In the genomic region with DNA sequence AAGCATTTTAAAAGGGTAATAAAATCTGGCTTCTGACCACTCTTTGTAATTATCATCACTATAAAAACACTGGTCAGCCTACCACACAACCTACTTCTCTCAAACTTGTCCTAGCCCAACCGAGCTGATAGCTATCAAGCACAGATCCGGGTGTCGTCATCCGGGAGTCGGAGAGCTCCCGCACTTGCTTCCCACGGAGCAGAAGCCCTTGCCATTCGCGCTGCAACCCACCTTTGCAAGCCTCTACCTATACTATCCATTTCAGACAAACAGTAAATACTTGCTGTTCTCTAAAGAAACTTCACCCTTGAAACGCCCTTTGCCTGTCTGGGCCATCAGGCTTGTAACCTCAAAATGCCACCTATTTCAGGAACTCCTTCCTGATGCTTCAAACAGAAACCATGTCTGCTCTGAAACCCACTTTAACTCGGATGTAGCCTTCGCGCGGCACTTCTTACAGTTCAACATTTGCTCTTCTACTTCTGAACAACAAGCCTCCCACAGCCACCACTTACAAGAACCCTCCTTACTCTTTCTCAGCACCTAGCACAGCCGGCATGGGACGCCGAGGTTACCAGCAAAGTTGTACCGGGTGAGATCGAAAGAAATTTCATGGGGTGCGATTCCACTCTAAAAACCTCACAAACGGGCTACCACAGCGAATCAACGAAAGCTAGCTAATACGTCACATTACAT, we compare ENCODE assay signal across 8 mouse cellular contexts. TPM values are rescaled to one million over a fixed set of nuclear protein-coding genes. Genes with fewer than 3 reads are reported as not detected.
DNase-seq lines count a peak whose midpoint lies in the region; ATAC-seq and TF ChIP-seq lines count a peak whose summit lies in the region.

No protein-coding gene starts in this region.

- H3K36me3 ChIP-seq in embryonic facial prominence, embryonic 13.5 days = no peaks in the 10 kb centered on the region
- no peaks in the 10 kb centered on the region for H3K36me3 ChIP-seq in hindbrain, embryonic 12.5 days
- no peaks in the 10 kb centered on the region for H3K36me3 ChIP-seq in limb, embryonic 14.5 days (ENCODE audit: control insufficient read depth, insufficient read depth, low read length)
- H3K36me3 ChIP-seq in myocyte (ENCODE audit: control insufficient read depth, insufficient read depth) = no peaks in the 10 kb centered on the region

- no peak for TF ChIP-seq POLR2A in limb, embryonic 14.5 days (IDR thresholded peaks at IDR 0.05; ENCODE audit: borderline replicate concordance, extremely low read depth, insufficient read depth, insufficient read length)
- no peak for TF ChIP-seq POLR2A in myocyte (IDR thresholded peaks at IDR 0.05; ENCODE audit: insufficient read length, low read depth)

- no peak for ATAC-seq in embryonic facial prominence, embryonic 13.5 days (ENCODE audit: insufficient number of reproducible peaks, insufficient read depth, low FRiP score, low TSS enrichment, low read depth)
- no peak for ATAC-seq in hindbrain, embryonic 12.5 days (ENCODE audit: low FRiP score)
- ATAC-seq in limb, embryonic 14.5 days (ENCODE audit: low FRiP score, low read depth) = no peak

- H3K79me2 ChIP-seq in myocyte (ENCODE audit: control insufficient read depth, insufficient read depth) = peaks cover 53% of the 10 kb centered on the region

- 29% methylated on average over 24 of the region's 24 CpGs for WGBS in embryonic facial prominence, embryonic 13.5 days
- WGBS in hindbrain, embryonic 12.5 days = 24% methylated on average over 24 of the region's 24 CpGs
- WGBS in limb, embryonic 14.5 days = 26% methylated on average over 24 of the region's 24 CpGs

- no peak overlapping the region for H3ac ChIP-seq in myocyte (ENCODE audit: control insufficient read depth, insufficient read length)

- H3K9ac ChIP-seq in embryonic facial prominence, embryonic 13.5 days = peak overlapping the region; percentile 91
- H3K9ac ChIP-seq in hindbrain, embryonic 12.5 days = peak overlapping the region; percentile 95
- peak overlapping the region; percentile 98 for H3K9ac ChIP-seq in limb, embryonic 14.5 days (ENCODE audit: low read depth, low read length, severe bottlenecking)

- H3K27me3 ChIP-seq in embryonic facial prominence, embryonic 13.5 days = peaks cover 32% of the 10 kb centered on the region
- H3K27me3 ChIP-seq in hindbrain, embryonic 12.5 days = peaks cover 53% of the 10 kb centered on the region
- H3K27me3 ChIP-seq in limb, embryonic 14.5 days (ENCODE audit: control insufficient read depth, insufficient read depth, low read length) = peaks cover 4% of the 10 kb centered on the region; the same call in 1 of the 2 replicates
- no peaks in the 10 kb centered on the region for H3K27me3 ChIP-seq in myocyte (ENCODE audit: control insufficient read depth, insufficient read depth, insufficient read length)

- H3K4me3 ChIP-seq in embryonic facial prominence, embryonic 13.5 days = peak overlapping the region; percentile 58
- H3K4me3 ChIP-seq in hindbrain, embryonic 12.5 days = peak overlapping the region; percentile 64
- peak overlapping the region; percentile 58 for H3K4me3 ChIP-seq in limb, embryonic 14.5 days (replicated peaks; ENCODE audit: low read length)
- peak overlapping the region; percentile 56 for H3K4me3 ChIP-seq in myocyte

- DNase-seq in cerebellum, adult 8-10 months = peak; percentile 9
- DNase-seq in cerebellum, adult 9-10 months = no peak
- peak; percentile 9 for DNase-seq in Muller cell, postnatal 12 days (ENCODE audit: inconsistent ontology term)
- DNase-seq in limb, embryonic 14.5 days (ENCODE audit: low spot score) = no peak
- peak; percentile 6 to 9 for DNase-seq in thymus, postnatal 10 days (ENCODE audit: low spot score in 2 of 2)

- peak overlapping the region; percentile 99 for H3K27ac ChIP-seq in embryonic facial prominence, embryonic 13.5 days
- H3K27ac ChIP-seq in hindbrain, embryonic 12.5 days = peak overlapping the region; percentile 100
- peak overlapping the region; percentile 100; the same call in 1 of the 2 replicates for H3K27ac ChIP-seq in limb, embryonic 14.5 days (replicated peaks; ENCODE audit: low read depth, low read length)

- no peaks in the 10 kb centered on the region for H3K9me3 ChIP-seq in embryonic facial prominence, embryonic 13.5 days
- H3K9me3 ChIP-seq in hindbrain, embryonic 12.5 days (replicated peaks) = peaks cover 3% of the 10 kb centered on the region; the same call in 1 of the 2 replicates
- H3K9me3 ChIP-seq in limb, embryonic 14.5 days (ENCODE audit: control insufficient read depth, low read length) = no peaks in the 10 kb centered on the region

- peaks cover 4% of the 10 kb centered on the region; the same call in 1 of the 2 replicates for H3K4me1 ChIP-seq in embryonic facial prominence, embryonic 13.5 days
- H3K4me1 ChIP-seq in hindbrain, embryonic 12.5 days = no peaks in the 10 kb centered on the region
- 0 out of 2 replicates have a peak, but pooled peaks cover 5% of the 10 kb centered on the region for H3K4me1 ChIP-seq in limb, embryonic 14.5 days (ENCODE audit: control insufficient read depth, insufficient read depth, low read length)

- H3K4me2 ChIP-seq in embryonic facial prominence, embryonic 13.5 days = peak overlapping the region; percentile 70
- H3K4me2 ChIP-seq in hindbrain, embryonic 12.5 days (replicated peaks) = peak overlapping the region; percentile 64
- H3K4me2 ChIP-seq in limb, embryonic 14.5 days (replicated peaks; ENCODE audit: low read depth, low read length, severe bottlenecking) = peak overlapping the region; percentile 52
- H3K4me2 ChIP-seq in myocyte (ENCODE audit: low read depth) = peak overlapping the region; percentile 75

TF ChIP-seq in myocyte, 11 proteins besides CTCF, POLR2A, EP300 and RAD21:
- TF ChIP-seq MYOG (IDR thresholded peaks at IDR 0.05; ENCODE audit: control insufficient read depth in 1 of 3, insufficient read depth in 1 of 3, insufficient read length in 2 of 3, low read depth in 2 of 3) = no peak
- no peak for TF ChIP-seq TCF12 (IDR thresholded peaks at IDR 0.05; ENCODE audit: insufficient read depth, poor library complexity, severe bottlenecking)
- TF ChIP-seq E2F4 (IDR thresholded peaks at IDR 0.05; ENCODE audit: insufficient read depth) = no peak
- TF ChIP-seq MYOD1 (IDR thresholded peaks at IDR 0.05; ENCODE audit: control insufficient read depth in 1 of 3, insufficient read length in 2 of 3, low read depth in 2 of 3) = no peak
- TF ChIP-seq POLR2AphosphoS2 (IDR thresholded peaks at IDR 0.05; ENCODE audit: insufficient read length, low read depth) = no peak
- TF ChIP-seq MAX (IDR thresholded peaks at IDR 0.05; ENCODE audit: low read depth) = no peak
- no peak for TF ChIP-seq REST (IDR thresholded peaks at IDR 0.05; ENCODE audit: insufficient read depth, insufficient read length)
- TF ChIP-seq USF1 (IDR thresholded peaks at IDR 0.05; ENCODE audit: low read depth) = no peak
- TF ChIP-seq CEBPB (IDR thresholded peaks at IDR 0.05; ENCODE audit: insufficient read depth, poor library complexity, severe bottlenecking) = no peak
- no peak for TF ChIP-seq SRF (IDR thresholded peaks at IDR 0.05; ENCODE audit: control insufficient read depth, insufficient read length, low read depth)
- no peak for TF ChIP-seq TCF3 (IDR thresholded peaks at IDR 0.05; ENCODE audit: insufficient read length, low read depth)
TF ChIP-seq in myocyte: peak in this region for 0.

RNA-seq across cellular contexts. Expression of a gene that starts 2.2 kb away (rescaled TPM):
- 31.4 and 33.6 TPM in 2 replicates for polyA plus RNA-seq in embryonic facial prominence, embryonic 13.5 days (2015; fragmentation: Nextera tagmentation; extraction: Ambion mirVana)
- 26.4 and 28.2 TPM in 2 replicates for polyA plus RNA-seq in hindbrain, embryonic 12.5 days (2016; fragmentation: Nextera tagmentation; extraction: Ambion mirVana)
- polyA plus RNA-seq in limb, embryonic 14.5 days (2012; rRNA removed) = 14.7 and 15.0 TPM in 2 replicates
- polyA plus RNA-seq in limb, embryonic 14.5 days (2014; fragmentation: Nextera tagmentation; extraction: Ambion mirVana) = 29.7 and 34.8 TPM in 2 replicates
- 4.7 TPM for polyA plus RNA-seq in myocyte (2012; fragmentation: generic; extraction: Trizol)

Comparison
In these comparisons a context has a peak if more than half of its experiments do, and no peak if none do; other contexts are left out.
1. DNase-seq: peak in cerebellum, adult 8-10 months (single experiment), Muller cell, postnatal 12 days (single experiment) and thymus, postnatal 10 days (2 of 2); none in cerebellum, adult 9-10 months (single experiment) and limb, embryonic 14.5 days (single experiment).
2. Peak in every context shown above with its lines, with median percentiles within 50 percentile points of each other: H3K27ac ChIP-seq, H3K4me2 ChIP-seq, H3K4me3 ChIP-seq and H3K9ac ChIP-seq.